Mouse (Mus musculus) thymus, adult 2 months (tissue): ENCODE measurements around the gene Pdhx.

Source experiments
- CTCF ChIP-seq: fragments of 200-500 bp; IDR thresholded peaks from 2 replicates; pipeline ENCODE4 v1.5.1; 2012; ENCODE audit warnings: mild to moderate bottlenecking, control low read depth, low read length, moderate library complexity, borderline replicate concordance; ENCODE audit not compliant: control insufficient read depth, poor library complexity, insufficient read depth; ENCODE audit errors: extremely low read depth
- POLR2A ChIP-seq: fragments of 200-500 bp; IDR thresholded peaks from 2 replicates; pipeline ENCODE4 v1.6.1; 2012; ENCODE audit warnings: mild to moderate bottlenecking, low read length, control low read depth, moderate library complexity; ENCODE audit not compliant: control insufficient read depth, poor library complexity, insufficient read depth; ENCODE audit errors: extremely low read depth

GRCm38 (mm10) chr2:102987708-102988010, 85.7 kb downstream of the Pdhx start:
- TF ChIP-seq CTCF (no peak), POLR2A (no peak)
